Mouse (Mus musculus) neural tube, embryonic 11.5 days (tissue): ENCODE measurements at regions not wholly inside any gene's neighbourhood (a gene's known extent, or its start where the extent isn't known, plus 50 kb on each side); places are given as distances from the start of the nearest gene placed in this dataset.

ENCODE experiments used
- ATAC-seq: fragments of 200-750 bp; cut with Nextera tagmentation; 2 replicates; pipeline ENCODE4 v1.8.0; 2017; ENCODE audit warnings: moderate number of reproducible peaks, mild to moderate bottlenecking, moderate TSS enrichment, moderate library complexity; ENCODE audit not compliant: insufficient read depth, low FRiP score, low TSS enrichment
- DNase-seq: peaks from one replicate; pipeline ENCODE4 v3.0.0-alpha.2; 2015; ENCODE audit warnings: low spot score
- H3K27ac ChIP-seq: fragments of 300-500 bp; sonication (generic); 2 replicates; pipeline ENCODE4 v1.5.1; 2014; ENCODE audit warnings: low read depth, mild to moderate bottlenecking, low read length
- H3K27me3 ChIP-seq: fragments of 300-500 bp; sonication (generic); 2 replicates; pipeline ENCODE4 v1.6.1; 2014; ENCODE audit warnings: mild to moderate bottlenecking, low read length, mixed read lengths; ENCODE audit not compliant: control insufficient read depth, insufficient read depth
- H3K36me3 ChIP-seq: fragments of 300-500 bp; sonication (generic); 2 replicates; pipeline ENCODE4 v1.6.1; 2014; ENCODE audit warnings: mild to moderate bottlenecking, low read length, moderate library complexity, mixed read lengths; ENCODE audit not compliant: control insufficient read depth, insufficient read depth
- H3K4me1 ChIP-seq: fragments of 300-500 bp; sonication (generic); 2 replicates; pipeline ENCODE4 v1.6.1; 2014; ENCODE audit warnings: low read length, mixed read lengths; ENCODE audit not compliant: control insufficient read depth, insufficient read depth
- H3K4me2 ChIP-seq: fragments of 300-500 bp; sonication (generic); 2 replicates; pipeline ENCODE4 v1.6.1; 2014; ENCODE audit warnings: low read depth, mild to moderate bottlenecking, moderate library complexity
- H3K4me3 ChIP-seq: fragments of 300-500 bp; sonication (generic); 2 replicates; pipeline ENCODE4 v1.5.1; 2014; ENCODE audit warnings: low read depth, low read length
- H3K9ac ChIP-seq: fragments of 300-500 bp; sonication (generic); 2 replicates; pipeline ENCODE4 v1.6.1; 2014; ENCODE audit warnings: mild to moderate bottlenecking, low read length
- H3K9me3 ChIP-seq: fragments of 300-500 bp; sonication (generic); 2 replicates; pipeline ENCODE4 v1.6.1; 2016; ENCODE audit warnings: low read length; ENCODE audit not compliant: control insufficient read depth
- WGBS: fragments of 180-500 bp; shearing (Covaris S2); extraction: QIAGEN DNeasy Blood & Tissue Kit; methylation state at CpG from one replicate; pipeline ENCODE4 v1.1.7; 2014; 5-methylcytosine and 5-hydroxymethylcytosine counted together

DNA sequence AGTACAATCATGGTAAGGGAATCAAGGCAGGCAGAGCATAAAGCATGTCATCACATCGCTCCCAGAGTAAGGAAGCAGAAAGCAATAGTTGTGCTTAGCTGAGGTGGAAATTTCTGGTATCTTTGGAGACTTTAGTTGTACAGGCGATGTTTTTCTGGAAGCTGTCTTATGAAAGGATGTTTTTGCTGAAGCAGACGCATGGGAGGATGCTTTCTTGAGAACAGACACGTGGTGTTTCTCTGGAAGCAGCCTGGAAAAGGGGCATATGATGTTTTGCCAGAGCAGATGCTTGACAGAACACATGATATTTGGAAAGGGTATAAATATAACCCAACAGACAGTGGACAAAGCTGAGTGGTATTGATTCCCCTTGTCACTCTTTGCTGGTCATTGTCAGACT, 722.4 kb downstream of the Mat2b start:
- H3K4me3 ChIP-seq = no peak overlapping the region
- no peak for DNase-seq
- no peak overlapping the region for H3K4me2 ChIP-seq
- no peak for ATAC-seq
- H3K9ac ChIP-seq = no peak overlapping the region
- no peaks in the 10 kb centered on the region for H3K36me3 ChIP-seq
- no peaks in the 10 kb centered on the region for H3K9me3 ChIP-seq
- 74% methylated on average over 4 of the region's 4 CpGs for WGBS
- H3K27ac ChIP-seq = no peak overlapping the region
- no peaks in the 10 kb centered on the region for H3K4me1 ChIP-seq
- no peaks in the 10 kb centered on the region for H3K27me3 ChIP-seq

DNA sequence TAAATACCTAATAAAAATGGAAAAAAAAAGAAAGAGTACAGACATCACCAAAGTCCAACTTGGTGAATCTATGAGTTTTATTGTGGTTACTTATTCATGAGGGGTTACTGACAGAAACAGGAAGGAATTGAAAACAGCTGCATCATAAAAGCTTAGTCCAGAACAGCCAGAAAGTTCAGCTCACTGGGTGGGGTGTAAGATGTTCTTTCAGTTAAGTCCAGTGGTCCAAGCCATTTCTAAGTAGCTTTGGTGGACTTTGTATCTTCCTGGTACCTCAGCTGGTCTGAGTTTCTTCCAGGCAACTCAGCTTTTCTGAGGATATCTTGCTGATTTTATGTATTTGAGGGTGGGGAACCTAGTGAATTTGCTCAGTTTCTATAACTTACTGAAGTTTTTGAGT, 731.3 kb downstream of the Mat2b start:
- H3K4me2 ChIP-seq = no peak overlapping the region
- H3K4me1 ChIP-seq = no peaks in the 10 kb centered on the region
- H3K27ac ChIP-seq = no peak overlapping the region
- no peak overlapping the region for H3K9ac ChIP-seq
- H3K27me3 ChIP-seq = no peaks in the 10 kb centered on the region
- H3K4me3 ChIP-seq = no peak overlapping the region
- H3K36me3 ChIP-seq = no peaks in the 10 kb centered on the region
- ATAC-seq (no peak), DNase-seq (no peak)
- H3K9me3 ChIP-seq = no peaks in the 10 kb centered on the region

DNA sequence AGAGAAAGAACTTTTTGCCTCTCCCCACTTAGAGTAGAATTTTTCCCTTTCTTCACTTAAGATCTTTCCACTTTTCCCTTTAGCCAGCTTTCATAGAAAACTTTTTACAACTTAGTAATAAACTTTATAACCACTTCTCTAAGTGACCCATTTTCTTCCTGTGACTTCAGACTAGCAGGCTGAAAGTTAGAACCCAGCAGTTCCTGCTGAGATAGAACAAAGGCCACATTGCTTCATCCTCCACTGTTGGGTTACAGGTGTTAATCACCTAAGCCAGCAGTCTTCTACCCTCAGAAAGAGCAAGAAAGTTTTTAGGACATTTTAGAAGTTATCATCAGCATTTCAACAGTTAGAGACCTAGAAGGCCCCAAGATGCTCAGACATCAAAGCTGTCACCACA, 740.6 kb downstream of the Mat2b start:
- no peak for ATAC-seq
- no peak overlapping the region for H3K27ac ChIP-seq
- no peaks in the 10 kb centered on the region for H3K27me3 ChIP-seq
- H3K36me3 ChIP-seq = no peaks in the 10 kb centered on the region
- H3K9me3 ChIP-seq = no peaks in the 10 kb centered on the region
- no peak overlapping the region for H3K4me2 ChIP-seq
- no peak overlapping the region for H3K9ac ChIP-seq
- H3K4me3 ChIP-seq = no peak overlapping the region
- DNase-seq = no peak
- H3K4me1 ChIP-seq = no peaks in the 10 kb centered on the region

DNA sequence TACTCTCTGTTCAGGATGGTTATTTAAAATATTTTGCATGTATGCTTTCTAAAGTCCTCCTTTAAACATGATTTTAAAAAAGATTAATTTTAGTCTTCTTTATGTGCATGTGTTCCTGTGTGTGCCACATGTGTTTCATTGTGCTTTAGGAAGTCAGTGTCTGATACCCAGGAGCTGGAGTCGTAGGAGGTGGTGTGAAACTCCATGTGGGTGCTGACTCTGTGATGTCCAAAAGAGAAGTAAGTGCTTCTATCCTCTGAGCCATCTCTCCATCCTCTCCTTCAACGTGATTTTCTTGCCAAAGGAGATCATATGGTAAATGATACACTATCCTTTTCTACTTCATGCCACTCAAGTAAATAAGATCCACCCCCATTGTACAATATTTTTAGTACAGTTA, 750.8 kb downstream of the Mat2b start:
- 84% methylated on average over 2 of the region's 2 CpGs for WGBS
- ATAC-seq = no peak

DNA sequence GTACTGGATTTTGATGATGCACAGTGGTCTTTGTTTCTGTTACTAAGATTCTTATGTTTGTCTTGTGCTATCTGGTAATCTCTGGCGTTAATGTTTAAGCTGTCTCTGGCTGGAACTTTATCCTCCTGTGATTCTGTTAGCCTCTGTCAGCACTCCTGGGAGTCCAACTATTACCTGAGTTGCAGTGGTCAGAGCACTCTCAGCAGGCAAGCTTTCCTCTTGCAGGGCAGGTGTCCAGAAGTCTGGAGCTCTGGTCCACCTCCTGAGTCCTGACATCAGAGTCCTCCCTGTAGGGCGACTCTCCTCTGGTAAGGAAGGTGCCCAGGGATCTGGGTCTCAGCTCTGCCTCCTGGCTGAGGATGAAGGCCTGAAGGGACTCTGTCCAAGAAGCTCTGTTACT, 760.8 kb downstream of the Mat2b start:
- Histone ChIP-seq H3K9ac (no peak overlapping the region), H3K27me3 (no peaks in the 10 kb centered on the region), H3K9me3 (no peaks in the 10 kb centered on the region), H3K4me2 (no peak overlapping the region), H3K36me3 (no peaks in the 10 kb centered on the region), H3K27ac (no peak overlapping the region), H3K4me1 (no peaks in the 10 kb centered on the region), H3K4me3 (no peak overlapping the region)
- DNase-seq (no peak), ATAC-seq (no peak)
- WGBS = 84% methylated on average over 2 of the region's 2 CpGs

More for the DNA sequence above, 750.8 kb downstream of the Mat2b start:
- Histone ChIP-seq H3K4me2 (no peak overlapping the region), H3K9ac (no peak overlapping the region), H3K27ac (no peak overlapping the region), H3K27me3 (no peaks in the 10 kb centered on the region), H3K4me3 (no peak overlapping the region), H3K4me1 (no peaks in the 10 kb centered on the region), H3K36me3 (no peaks in the 10 kb centered on the region), H3K9me3 (no peaks in the 10 kb centered on the region)
- DNase-seq = no peak

DNA sequence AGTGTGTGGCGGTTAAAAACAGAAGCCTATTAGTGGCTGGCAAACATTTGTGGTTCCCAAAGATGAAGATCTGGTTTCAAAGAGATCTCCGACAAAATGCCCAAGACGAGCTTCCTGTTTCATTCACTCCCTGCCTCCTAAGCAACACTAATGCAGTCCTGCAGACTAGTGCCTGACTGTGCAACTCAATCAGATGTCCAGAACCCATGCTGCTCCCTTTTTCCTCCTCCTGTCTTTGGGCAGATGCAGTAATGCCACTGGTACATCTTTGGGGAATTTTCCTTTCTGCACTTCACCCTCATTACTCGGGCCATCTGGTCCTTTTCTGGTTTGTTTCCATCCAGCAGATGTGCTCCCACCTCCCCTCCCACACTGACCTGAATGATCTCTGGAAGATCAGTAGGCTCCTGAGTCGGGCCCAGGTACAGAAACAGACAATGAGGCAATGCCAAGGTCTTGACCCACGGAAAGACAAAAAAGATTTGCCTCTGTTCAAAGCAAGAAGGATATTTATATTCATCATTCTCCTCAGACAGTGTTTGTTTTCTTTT, 771.0 kb downstream of the Mat2b start:
- ATAC-seq = no peak
- H3K9ac ChIP-seq = no peak overlapping the region
- H3K4me1 ChIP-seq = no peaks in the 10 kb centered on the region
- H3K27ac ChIP-seq = no peak overlapping the region; the same call in 1 of the 2 replicates
- no peak overlapping the region for H3K4me2 ChIP-seq
- 50% methylated on average over 6 of the region's 6 CpGs for WGBS
- no peaks in the 10 kb centered on the region for H3K27me3 ChIP-seq
- H3K36me3 ChIP-seq = no peaks in the 10 kb centered on the region
- DNase-seq = no peak
- no peaks in the 10 kb centered on the region for H3K9me3 ChIP-seq
- H3K4me3 ChIP-seq = no peak overlapping the region

DNA sequence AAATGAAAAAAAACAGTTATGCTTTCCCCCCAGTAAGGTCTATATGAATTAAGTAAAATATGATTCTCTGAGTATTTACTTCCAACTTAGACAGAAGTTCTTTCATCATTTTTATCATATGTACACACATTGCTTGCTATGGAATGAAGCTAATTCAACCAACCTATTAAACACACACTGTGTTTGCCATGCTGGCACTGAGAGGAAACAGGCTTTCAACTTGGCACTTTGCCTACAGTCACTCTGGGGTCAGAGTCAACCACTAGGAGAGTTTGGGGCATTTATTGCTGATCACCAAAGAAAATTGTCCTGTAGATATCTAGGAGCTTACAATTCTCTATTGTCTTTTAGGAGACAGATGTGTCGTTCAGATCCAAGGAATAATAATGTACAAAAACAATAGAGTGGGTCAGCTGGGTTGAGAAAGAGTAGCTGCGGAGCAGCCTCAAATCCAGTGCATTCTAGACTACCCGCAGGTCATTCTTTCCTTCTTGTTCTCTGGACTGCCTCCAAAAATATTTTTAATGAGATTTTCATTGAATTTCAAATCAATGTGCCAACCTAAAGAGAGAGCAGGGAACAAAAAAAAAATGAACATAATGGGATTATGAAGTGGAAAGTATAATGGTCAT, 777.2 kb downstream of the Mat2b start:
- no peaks in the 10 kb centered on the region for H3K4me1 ChIP-seq
- no peak overlapping the region for H3K9ac ChIP-seq
- no peaks in the 10 kb centered on the region for H3K9me3 ChIP-seq
- ATAC-seq (no peak), DNase-seq (no peak)
- no peaks in the 10 kb centered on the region for H3K36me3 ChIP-seq
- no peak overlapping the region for H3K27ac ChIP-seq
- H3K4me3 ChIP-seq = no peak overlapping the region
- H3K27me3 ChIP-seq = no peaks in the 10 kb centered on the region
- H3K4me2 ChIP-seq = no peak overlapping the region
- 70% methylated on average over 3 of the region's 3 CpGs for WGBS

DNA sequence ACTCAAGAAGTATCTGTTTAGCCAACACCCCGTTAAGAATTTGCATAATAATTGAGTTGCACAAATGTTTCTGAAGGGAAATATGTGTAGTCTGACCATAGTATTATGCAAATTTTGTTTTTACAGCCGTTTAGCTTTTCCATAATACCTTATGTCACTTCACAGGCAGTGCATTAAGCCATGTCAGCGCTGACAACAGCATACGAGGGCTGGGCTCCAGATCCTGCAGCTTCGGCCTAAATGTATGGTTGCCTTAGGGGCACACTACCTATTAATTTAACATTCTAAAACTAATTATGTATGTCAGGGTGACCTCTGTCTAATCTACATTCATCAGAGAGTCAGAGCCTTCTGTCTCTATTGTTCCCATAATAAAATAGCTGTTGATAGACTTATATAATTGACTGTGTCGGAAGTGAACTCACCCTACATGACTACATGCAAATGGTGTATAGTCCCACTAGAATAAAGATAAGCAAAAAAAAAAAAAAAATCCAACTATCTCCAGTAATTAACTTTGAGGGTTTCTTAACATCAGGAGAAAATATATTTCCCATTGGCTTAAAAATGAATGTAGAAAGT, 795.3 kb downstream of the Mat2b start:
- Histone ChIP-seq H3K4me2 (no peak overlapping the region), H3K36me3 (no peaks in the 10 kb centered on the region), H3K27ac (no peak overlapping the region), H3K9me3 (no peaks in the 10 kb centered on the region), H3K4me1 (no peaks in the 10 kb centered on the region), H3K27me3 (no peaks in the 10 kb centered on the region), H3K9ac (no peak overlapping the region), H3K4me3 (no peak overlapping the region)
- ATAC-seq (peak; percentile 64; the same call in 1 of the 2 replicates), DNase-seq (no peak)
- WGBS = 67% methylated on average over 6 of the region's 6 CpGs

DNA sequence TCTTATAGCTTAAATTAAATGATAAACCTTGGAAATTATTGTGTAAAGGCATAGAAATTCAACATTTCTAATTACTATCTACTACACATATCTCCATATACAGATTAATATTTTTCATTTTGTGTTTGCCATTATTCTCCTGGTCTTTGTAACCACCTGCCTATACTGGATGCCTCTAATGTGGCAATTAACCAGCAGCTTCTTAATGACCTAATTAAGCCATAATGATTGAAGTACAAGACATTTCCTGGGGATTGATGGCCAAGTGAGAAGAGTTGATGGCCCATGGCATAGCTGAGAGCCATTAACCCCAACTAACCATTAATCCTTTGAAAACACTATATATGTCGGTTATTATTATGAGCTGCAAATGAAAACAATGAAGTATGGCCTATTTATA, 811.7 kb downstream of the Mat2b start:
- no peaks in the 10 kb centered on the region for H3K27me3 ChIP-seq
- WGBS = 70% methylated on average over 1 of the region's 1 CpGs
- H3K9ac ChIP-seq = no peak overlapping the region
- no peak overlapping the region for H3K4me2 ChIP-seq
- H3K4me1 ChIP-seq = no peaks in the 10 kb centered on the region
- DNase-seq = no peak
- H3K9me3 ChIP-seq = no peaks in the 10 kb centered on the region
- H3K4me3 ChIP-seq = no peak overlapping the region
- H3K36me3 ChIP-seq = no peaks in the 10 kb centered on the region
- no peak for ATAC-seq
- H3K27ac ChIP-seq = no peak overlapping the region
